Mouse (Mus musculus) spleen, postnatal 4 days (tissue): ENCODE measurements around the gene Cdk6.
A peak's percentile ranks its signal among the peaks of the same experiment; 100 is the strongest.
"Not testable (repeated sequence)": the region's sequence is repeated elsewhere in the genome, so short reads cannot be mapped to it uniquely, and the experiment has no call there.

Experiments
- DNase-seq, 2 experiments: peaks; one replicate each; pipeline ENCODE4 v3.0.0; 2022; ENCODE audit warnings: low spot score in 2 of 2

The Cdk6 gene

GRCm38 (mm10) chr5:3344081-3344631, 2.9 kb downstream of the Cdk6 start:
- DNase-seq = peak; percentile 88 to 94

- DNase-seq = not testable (repeated sequence)
Observed at GRCm38 (mm10) chr5:3345540-3345939, 4.3 kb downstream of the Cdk6 start.

GRCm38 (mm10) chr5:3349393-3349792, 8.1 kb downstream of the Cdk6 start:
- not testable (repeated sequence) for DNase-seq

- DNase-seq = not testable (repeated sequence)
Observed at GRCm38 (mm10) chr5:3351836-3352235, 10.6 kb downstream of the Cdk6 start.

DNA sequence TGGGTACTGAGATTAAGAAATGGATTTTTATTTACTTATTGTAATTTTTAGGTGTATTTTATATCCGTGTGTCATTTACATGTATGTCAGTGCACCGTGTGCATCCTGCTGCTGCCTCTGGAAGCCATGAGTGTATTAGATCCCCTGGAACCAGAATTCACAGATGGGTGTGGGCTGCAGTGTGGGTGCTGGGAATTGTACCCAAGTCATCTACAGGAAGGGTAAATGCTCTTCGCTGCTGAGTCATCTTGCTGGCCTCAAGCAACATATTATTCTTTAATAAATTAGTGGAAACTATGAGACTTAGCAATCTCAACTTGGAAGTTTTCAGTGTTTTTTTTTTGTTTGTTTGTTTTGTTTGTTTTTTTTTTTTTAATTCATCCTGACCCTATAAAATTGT, 11.0 kb downstream of the Cdk6 start:
- no peak for DNase-seq

DNA sequence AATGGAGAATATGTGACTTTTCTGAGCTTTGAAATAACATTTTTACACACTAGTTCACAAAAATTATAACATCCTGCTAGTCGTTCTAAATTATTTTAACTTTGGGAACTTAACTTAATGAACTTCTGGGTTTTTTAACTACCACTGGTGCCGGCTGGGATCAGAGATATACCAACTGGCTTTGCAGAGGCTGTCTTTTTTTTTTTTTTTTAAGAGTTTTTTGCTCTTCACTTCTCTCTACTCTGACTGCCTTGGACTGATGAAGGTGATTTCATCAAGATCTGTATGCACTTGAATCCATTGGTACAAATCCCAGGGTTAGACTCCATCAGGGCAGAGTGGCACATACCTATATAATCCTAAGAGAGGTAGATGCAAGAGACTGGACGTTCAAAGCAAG, 11.5 kb downstream of the Cdk6 start:
- no peak for DNase-seq

- DNase-seq = peak in 1 of 2 experiments; percentile 27
Observed at GRCm38 (mm10) chr5:3354307-3354706, 13.0 kb downstream of the Cdk6 start.

- no peak for DNase-seq
Observed at GRCm38 (mm10) chr5:3355032-3355536, 13.8 kb downstream of the Cdk6 start.

GRCm38 (mm10) chr5:3355560-3356260, 14.4 kb downstream of the Cdk6 start:
- no peak for DNase-seq

GRCm38 (mm10) chr5:3356261-3356778, 15.0 kb downstream of the Cdk6 start:
- DNase-seq = no peak

- no peak for DNase-seq
Observed at GRCm38 (mm10) chr5:3357496-3357895, 16.2 kb downstream of the Cdk6 start.

DNA sequence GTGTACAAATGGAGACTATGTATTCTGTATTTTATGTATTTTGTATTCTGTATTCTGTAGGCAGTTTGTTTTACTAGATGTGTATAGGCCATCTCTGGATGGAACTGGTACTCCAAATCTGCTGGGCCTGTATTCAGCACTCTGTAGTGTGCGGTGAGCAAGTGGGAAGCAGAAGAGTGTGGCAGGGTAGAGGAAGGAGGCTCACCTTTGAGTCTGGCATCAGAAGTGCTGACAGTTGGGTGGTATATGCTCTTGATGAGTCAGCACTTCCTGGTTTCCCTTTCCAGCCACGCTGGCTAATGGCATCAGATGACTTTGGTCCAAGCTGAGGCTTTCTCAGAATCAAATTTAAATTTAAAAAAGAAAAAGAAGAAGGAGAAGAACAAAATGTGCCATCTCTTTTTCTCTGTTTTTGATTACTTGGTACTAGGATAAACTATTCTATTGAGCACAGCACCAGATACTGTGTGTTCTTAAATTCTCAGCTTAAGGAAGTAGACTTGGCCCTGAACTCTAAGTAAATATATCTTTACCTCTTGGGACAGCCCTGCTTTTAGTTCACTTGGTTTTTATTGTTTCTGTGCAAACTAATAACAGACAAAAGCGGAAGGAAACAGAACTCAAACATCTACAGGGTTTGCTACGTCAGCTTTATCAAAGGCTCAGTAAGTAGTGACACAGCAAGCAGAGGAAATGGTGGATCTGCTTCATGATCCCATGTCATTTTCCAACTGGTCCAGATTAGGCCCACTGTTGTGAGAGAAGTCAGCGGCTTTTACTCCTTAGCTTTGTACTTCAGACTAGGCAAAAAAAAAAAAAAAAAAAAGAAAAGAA, 17.6 kb downstream of the Cdk6 start:
- peak; percentile 31 to 64 for DNase-seq

DNA sequence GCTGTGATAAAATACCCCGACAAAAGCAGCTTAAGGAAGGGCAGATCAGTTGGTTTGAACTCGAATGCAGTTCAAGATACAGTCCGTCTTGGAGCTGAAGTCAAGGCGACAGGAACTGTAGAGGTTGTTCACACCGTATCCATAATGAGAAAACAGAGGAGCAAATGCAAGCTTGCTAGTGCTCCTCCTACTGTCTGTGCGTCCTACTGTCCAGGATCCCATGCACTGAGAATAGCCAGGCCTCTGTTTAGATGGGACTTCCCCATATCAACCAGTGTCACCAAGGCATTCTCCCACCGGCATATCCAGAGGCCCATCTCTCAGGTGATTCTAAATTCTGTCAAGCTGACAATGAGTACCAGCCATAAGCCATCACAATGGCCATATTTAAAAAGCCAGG, 18.6 kb downstream of the Cdk6 start:
- DNase-seq = no peak

DNA sequence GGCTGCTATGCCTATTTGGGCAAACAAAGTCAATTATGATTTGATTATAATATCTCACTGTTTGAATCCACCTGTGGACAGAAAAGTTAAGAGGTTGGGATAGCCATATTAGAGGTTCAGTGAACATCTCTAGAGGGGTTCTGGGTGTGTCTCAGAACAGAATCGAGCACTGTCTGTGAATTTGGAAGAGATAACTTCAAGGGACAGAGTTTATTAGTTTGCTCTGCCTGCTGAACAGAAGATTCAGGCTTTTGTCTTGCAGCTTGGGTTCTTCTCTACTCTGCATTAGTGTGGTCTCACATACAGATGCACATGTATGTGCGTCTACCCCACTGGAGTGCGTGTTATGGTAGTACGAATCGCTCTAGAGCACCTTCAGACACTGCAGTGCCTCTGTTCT, 20.0 kb downstream of the Cdk6 start:
- DNase-seq = no peak

DNA sequence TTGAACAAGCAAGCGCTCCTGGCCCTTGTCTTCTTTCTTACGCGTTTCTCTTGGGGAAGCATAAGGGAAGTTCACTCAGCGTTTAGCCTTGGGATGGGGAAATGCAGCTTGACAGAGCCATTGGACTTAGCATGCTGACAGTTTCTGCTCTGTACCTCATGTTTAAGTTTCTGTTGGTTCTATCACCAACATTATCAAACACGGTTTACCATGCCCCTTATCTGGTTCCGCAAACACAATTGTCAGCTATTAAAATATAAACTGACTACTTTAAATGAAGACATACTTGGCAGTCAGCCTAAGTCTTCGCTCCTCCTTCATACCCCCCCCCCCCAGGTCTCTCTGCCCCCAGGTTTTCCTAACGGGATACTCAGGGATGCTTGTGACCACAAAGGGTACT, 20.8 kb downstream of the Cdk6 start:
- DNase-seq = no peak

DNA sequence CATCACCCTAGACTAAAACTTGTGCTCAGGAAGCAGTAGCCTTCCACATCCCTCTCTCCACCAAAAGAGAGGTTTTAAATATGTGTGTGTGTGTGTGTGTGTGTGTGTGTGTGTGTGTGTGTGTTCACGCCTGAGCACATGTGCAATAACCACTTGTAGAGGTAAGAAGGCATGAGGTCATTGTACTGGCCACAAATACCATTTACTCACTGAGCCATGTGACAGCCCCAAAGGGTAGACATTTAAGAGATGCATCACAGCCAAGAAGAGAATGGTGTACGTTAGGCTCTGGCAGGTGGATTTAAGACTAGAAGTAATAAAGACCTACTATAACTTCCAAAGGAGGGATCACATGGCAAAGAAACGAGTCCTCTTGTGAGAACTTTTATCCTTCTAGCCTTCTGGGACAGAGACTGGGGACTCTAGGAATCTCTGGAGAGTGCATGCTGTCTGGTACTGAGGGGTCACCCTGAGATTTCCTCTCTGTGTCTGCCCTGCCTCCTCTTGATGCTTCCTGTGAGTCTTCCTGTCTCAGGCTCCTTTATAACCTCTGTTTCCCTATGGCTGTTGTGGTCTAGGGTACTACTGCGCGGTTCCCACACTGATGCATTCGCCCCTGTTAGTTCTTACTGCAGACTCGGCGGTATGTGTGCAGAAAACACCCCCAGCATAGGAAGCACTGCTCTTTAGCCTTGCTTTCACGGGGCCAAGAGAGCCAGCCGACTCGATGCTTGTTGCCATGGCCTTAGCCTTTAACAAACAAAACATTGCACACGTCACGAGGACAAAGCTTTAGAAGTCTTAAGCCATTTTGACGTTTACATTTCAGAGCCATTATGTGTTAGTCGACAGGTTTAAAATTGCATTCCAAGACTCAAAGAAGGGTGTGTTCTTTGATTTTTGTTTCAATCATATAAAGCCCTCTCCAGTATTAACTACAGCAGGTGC, 22.0 kb downstream of the Cdk6 start:
- no peak for DNase-seq

- no peak for DNase-seq
Observed at GRCm38 (mm10) chr5:3367045-3367444, 25.8 kb downstream of the Cdk6 start.

DNA sequence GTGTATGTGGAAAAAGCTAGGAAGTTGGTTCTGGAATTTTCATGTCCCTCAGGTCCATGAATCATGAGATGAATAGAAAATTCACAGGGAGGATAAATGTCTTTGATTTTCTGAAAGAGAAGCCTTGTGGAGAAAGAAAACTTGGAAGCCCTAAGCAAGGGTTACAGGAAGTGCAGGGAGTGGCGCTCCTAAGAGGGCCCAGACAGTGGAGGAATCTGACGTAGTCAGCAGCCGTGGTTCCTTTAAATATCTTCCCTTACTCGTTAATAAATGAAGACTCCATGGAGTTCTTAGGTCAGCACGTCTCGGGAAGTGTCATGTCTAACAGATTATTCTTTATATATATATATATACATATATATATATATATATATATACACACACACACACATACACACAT, 28.0 kb downstream of the Cdk6 start:
- no peak for DNase-seq

DNA sequence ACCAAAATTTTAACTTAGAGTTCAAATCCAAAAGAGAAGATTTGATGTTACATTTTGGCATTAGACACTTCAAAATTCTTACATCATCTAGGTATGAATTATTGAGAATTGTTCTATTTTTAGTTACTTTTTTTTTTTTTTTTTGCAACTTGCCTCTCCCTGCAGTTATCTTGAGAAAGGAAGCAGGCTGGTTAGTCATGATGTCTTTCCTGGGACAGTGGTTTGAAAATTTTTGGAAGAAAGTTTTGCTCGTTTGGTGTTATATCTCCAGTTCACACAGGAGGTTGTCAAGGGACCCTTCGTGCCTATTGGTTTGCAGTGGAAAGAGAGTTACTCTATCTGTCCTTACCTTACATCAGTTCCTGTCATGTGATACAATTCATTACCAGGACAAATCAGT, 29.9 kb downstream of the Cdk6 start:
- DNase-seq = no peak

- DNase-seq = no peak
Observed at GRCm38 (mm10) chr5:3373170-3373569, 31.9 kb downstream of the Cdk6 start.

DNA sequence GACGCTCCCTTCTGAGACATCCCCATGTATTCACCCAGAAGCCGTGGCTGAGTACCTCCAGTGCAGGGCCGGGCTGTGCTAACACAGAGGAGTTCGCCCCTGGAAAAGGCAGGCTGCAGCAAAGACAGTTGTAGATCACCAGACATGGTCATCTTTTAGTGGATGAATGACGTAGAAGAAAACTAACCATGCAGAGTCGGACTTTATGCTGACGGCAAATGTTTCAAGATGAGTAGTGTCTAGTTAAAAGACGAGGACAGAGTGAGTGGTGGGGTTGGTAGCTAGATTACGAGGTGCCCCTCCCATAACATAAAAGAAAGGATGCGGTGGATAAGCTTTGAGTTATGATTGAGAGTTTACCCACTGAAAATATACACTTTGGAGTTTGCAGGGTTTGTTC, 33.5 kb downstream of the Cdk6 start:
- DNase-seq = no peak
